Mouse (Mus musculus): ENCODE data around the gene Krtap7-1. TPM values are rescaled to one million over a fixed set of nuclear protein-coding genes. Genes with fewer than 3 reads are reported as not detected.
A peak's percentile ranks its signal among the peaks of the same experiment; 100 is the strongest.

Krtap7-1 gene
- polyA plus RNA-seq, 1 experiment, result not detected

DNA sequence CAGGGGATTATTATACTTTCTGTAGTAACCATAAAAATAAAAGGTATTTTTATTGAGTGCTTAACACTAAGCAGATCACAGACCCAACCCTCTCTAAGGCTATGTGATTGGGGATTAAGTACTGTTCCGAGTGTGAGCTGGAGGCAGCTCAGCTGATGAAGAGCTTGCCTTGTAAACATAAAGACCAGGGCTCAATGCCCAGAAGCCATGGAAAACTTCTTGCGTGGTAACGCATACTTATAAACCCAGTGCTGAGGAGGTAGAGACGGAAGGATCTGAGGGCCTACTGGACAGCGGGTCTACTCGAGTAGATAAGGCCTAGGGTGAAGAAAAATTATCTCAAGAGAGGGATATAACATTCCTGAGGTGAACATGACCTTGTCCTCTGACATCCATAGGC lies 12.0 kb upstream of the Krtap7-1 start:
- H3K4me1 ChIP-seq (ENCODE audit: control insufficient read depth, insufficient read depth, low read length), result no peaks in the 10 kb centered on the region
- H3K4me3 ChIP-seq (replicated peaks; ENCODE audit: control insufficient read depth, low read depth, low read length), result no peak overlapping the region
- no peak overlapping the region for H3K27ac ChIP-seq (ENCODE audit: control insufficient read depth, insufficient read depth, low read depth, low read length, poor library complexity)
- 84% methylated on average over 6 of the region's 6 CpGs for whole genome bisulfite sequencing
- TF ChIP-seq CTCF (IDR thresholded peaks at IDR 0.05; ENCODE audit: control insufficient read depth, insufficient read depth, low read length), result no peak
- TF ChIP-seq POLR2A (IDR thresholded peaks at IDR 0.05; ENCODE audit: borderline replicate concordance, control insufficient read depth, low read depth, low read length), result no peak

DNA sequence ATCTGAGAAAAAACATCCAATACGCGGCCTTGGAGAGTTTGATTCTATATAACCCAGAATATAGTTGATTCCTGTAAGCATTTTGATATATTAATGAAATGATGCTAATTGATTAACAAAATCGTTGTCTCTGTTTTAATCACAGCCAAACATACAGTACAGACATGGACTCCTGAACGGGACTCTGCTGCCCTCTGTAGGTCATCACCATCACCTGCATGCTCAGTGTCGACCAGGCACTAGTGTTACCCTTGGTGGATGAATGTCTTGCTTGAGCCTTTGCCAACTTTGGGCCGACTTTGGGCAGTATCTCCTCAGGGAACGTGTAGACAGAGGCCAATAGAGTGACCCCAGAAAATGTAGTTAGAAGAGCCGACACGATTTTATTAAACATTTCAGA lies 9.5 kb upstream of the Krtap7-1 start:
- Histone ChIP-seq H3K4me1 (ENCODE audit: control insufficient read depth, insufficient read depth, low read length) (no peaks in the 10 kb centered on the region), H3K27ac (ENCODE audit: control insufficient read depth, insufficient read depth, low read depth, low read length, poor library complexity) (no peak overlapping the region), H3K4me3 (replicated peaks; ENCODE audit: control insufficient read depth, low read depth, low read length) (no peak overlapping the region)
- WGBS, result 53% methylated on average over 9 of the region's 9 CpGs
- TF ChIP-seq POLR2A (IDR thresholded peaks at IDR 0.05; ENCODE audit: borderline replicate concordance, control insufficient read depth, low read depth, low read length) (no peak), CTCF (IDR thresholded peaks at IDR 0.05; ENCODE audit: control insufficient read depth, insufficient read depth, low read length) (peak; percentile 26; the same call in 1 of the 2 replicates)

DNA sequence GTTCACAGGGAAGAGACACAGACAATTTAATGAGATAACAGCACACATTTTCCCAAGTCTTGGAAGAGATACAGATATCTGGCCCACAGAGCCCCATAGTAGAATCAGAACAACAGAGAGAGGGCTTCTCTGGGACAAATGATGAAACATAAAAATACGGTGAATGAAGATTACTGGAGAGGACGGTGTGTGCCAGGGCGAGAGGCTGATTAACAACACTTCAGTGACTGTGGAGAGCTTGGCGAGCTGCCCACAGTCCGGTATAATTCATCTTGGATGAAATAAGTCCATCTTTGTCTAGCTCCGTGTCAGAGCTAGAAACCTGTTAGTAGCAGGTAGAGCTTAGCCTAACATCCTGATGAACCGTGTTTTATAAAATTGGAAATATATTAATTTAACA lies 5.3 kb upstream of the Krtap7-1 start:
- H3K4me3 ChIP-seq (replicated peaks; ENCODE audit: control insufficient read depth, low read depth, low read length), result no peak overlapping the region
- TF ChIP-seq POLR2A (IDR thresholded peaks at IDR 0.05; ENCODE audit: borderline replicate concordance, control insufficient read depth, low read depth, low read length), result no peak
- no peak for TF ChIP-seq CTCF (IDR thresholded peaks at IDR 0.05; ENCODE audit: control insufficient read depth, insufficient read depth, low read length)
- no peaks in the 10 kb centered on the region for H3K4me1 ChIP-seq (ENCODE audit: control insufficient read depth, insufficient read depth, low read length)
- 87% methylated on average over 7 of the region's 7 CpGs for WGBS
- H3K27ac ChIP-seq (ENCODE audit: control insufficient read depth, insufficient read depth, low read depth, low read length, poor library complexity), result no peak overlapping the region

DNA sequence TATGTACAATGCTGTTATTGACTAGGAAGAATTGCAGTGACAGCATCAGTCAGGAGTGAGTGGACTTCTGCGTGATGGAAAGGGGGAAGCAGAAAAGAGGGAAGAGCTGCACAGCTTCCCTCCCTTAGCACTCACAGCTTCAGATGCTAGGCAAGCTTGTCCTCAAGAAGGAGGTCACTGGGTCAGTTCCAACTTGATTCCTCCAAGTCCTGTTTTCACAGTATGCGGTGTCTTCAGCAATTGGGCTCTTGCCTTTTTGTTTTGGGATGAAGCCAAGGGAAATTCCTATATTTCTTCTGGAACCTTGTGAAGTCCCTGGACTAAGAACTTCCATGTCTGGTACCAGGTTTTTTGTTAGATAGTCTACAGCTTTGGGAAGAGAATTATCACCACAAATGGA lies 4.6 kb downstream of the Krtap7-1 start:
- H3K4me1 ChIP-seq (ENCODE audit: control insufficient read depth, insufficient read depth, low read length), result no peaks in the 10 kb centered on the region
- no peak for TF ChIP-seq POLR2A (IDR thresholded peaks at IDR 0.05; ENCODE audit: borderline replicate concordance, control insufficient read depth, low read depth, low read length)
- no peak for TF ChIP-seq CTCF (IDR thresholded peaks at IDR 0.05; ENCODE audit: control insufficient read depth, insufficient read depth, low read length)
- WGBS, result 74% methylated on average over 2 of the region's 2 CpGs
- H3K27ac ChIP-seq (ENCODE audit: control insufficient read depth, insufficient read depth, low read depth, low read length, poor library complexity), result no peak overlapping the region
- no peak overlapping the region for H3K4me3 ChIP-seq (replicated peaks; ENCODE audit: control insufficient read depth, low read depth, low read length)

DNA sequence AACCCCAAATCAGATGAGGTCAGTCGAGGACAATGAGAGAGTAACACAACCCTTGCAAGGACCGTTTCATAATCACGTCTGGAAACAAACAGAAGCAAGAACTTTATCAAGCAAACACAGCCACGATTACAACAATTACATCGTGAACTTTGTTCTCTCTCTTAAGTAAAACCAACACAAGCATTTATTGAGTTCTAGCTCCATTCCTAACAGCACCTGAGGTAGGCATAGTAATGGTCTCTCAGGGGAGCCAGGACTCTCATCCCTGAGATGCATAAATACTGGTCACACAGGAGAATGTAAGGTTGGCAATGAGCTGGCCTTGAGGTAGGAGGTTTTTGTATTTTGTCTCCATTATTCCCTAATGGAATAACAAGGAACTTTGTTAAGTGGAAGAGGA lies 6.3 kb downstream of the Krtap7-1 start:
- Histone ChIP-seq H3K4me3 (replicated peaks; ENCODE audit: control insufficient read depth, low read depth, low read length) (no peak overlapping the region), H3K4me1 (ENCODE audit: control insufficient read depth, insufficient read depth, low read length) (no peaks in the 10 kb centered on the region), H3K27ac (ENCODE audit: control insufficient read depth, insufficient read depth, low read depth, low read length, poor library complexity) (no peak overlapping the region)
- no peak for TF ChIP-seq POLR2A (IDR thresholded peaks at IDR 0.05; ENCODE audit: borderline replicate concordance, control insufficient read depth, low read depth, low read length)
- no peak for TF ChIP-seq CTCF (IDR thresholded peaks at IDR 0.05; ENCODE audit: control insufficient read depth, insufficient read depth, low read length)
- WGBS, result 72% methylated on average over 5 of the region's 5 CpGs

DNA sequence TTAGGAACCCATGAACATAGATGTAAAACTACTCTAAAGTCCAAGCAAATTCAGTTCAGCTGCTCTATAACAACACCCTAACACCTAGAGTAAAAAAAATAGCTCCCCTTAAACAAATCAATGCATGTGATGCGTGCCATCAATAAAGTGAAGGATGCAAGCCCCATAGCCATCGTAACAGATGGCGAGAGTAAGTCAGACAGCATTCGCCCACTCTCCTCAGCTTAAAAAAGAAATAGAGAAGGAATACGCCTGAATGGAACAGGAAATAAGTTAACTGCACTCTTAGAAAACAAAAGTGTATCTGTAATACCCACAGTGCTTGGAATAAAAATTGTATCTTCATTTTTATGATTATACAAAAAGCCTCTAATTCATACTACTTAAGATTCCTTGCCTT lies 11.1 kb downstream of the Krtap7-1 start:
- WGBS, result 83% methylated on average over 5 of the region's 5 CpGs
- no peak for TF ChIP-seq CTCF (IDR thresholded peaks at IDR 0.05; ENCODE audit: control insufficient read depth, insufficient read depth, low read length)
- no peak overlapping the region for H3K4me3 ChIP-seq (replicated peaks; ENCODE audit: control insufficient read depth, low read depth, low read length)
- no peak overlapping the region for H3K27ac ChIP-seq (ENCODE audit: control insufficient read depth, insufficient read depth, low read depth, low read length, poor library complexity)
- no peaks in the 10 kb centered on the region for H3K4me1 ChIP-seq (ENCODE audit: control insufficient read depth, insufficient read depth, low read length)

DNA sequence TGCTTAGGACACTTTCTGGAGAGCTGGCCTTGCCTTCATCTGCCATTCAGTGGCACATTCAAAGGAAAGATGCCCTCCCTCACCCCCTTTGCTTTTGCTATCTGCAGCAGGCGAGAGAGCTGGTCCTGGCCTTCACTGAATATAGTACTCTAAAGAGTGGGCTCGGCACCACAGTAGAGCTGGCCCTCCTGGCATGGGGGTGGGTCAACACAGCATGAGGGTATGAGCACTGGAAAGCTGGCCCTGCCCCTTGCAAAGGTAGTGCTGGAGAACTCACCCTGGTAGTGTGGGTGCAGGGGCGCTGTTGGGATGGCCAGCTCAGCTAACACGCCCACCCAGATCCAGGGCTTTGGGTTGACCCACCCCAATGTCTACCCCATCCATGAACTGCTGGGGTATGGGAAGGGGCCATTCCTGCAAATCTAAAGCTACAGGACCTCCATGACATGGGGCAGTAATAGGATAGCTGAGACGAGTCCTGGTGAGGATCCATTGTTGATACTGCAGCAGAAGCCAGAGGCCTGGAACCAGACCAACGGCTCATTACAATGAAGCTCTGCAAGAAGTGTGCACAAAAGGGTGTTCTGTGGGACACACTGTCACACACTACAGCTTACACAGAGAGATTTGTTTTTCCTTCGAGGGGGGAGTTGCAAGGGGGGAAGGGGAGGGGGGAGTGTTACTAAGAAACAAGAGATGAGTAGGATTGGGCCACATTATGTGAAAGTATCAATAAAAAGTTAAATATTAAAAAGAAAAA lies 12.5 kb downstream of the Krtap7-1 start:
- TF ChIP-seq POLR2A (IDR thresholded peaks at IDR 0.05; ENCODE audit: borderline replicate concordance, control insufficient read depth, low read depth, low read length), result no peak
- TF ChIP-seq CTCF (IDR thresholded peaks at IDR 0.05; ENCODE audit: control insufficient read depth, insufficient read depth, low read length), result no peak
- Histone ChIP-seq H3K4me3 (replicated peaks; ENCODE audit: control insufficient read depth, low read depth, low read length) (no peak overlapping the region), H3K4me1 (ENCODE audit: control insufficient read depth, insufficient read depth, low read length) (no peaks in the 10 kb centered on the region), H3K27ac (ENCODE audit: control insufficient read depth, insufficient read depth, low read depth, low read length, poor library complexity) (no peak overlapping the region)
- 80% methylated on average over 7 of the region's 7 CpGs for WGBS

DNA sequence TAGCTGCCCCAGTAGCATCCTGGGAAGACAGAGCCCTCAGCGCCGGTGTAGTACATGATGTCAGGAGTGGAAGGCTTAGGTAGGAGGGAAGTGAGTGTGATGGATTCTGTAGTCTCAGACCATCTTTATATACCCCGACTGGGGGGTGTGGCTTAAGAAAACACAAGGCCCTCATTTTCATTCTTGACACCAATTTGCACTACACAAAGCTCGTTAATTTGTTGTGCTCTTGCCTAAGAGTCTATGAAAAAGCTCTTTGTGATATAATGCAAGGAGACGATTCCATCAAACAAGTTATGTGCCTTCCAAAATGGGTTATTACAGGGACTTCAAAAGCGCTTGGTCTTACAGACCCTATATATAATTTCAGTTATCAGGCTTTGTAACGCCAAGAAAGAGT lies 20.3 kb downstream of the Krtap7-1 start, which contains the start of gene Krtap8-1:
Gene Krtap8-1 (minus strand): TSS at position 101 of the 400 bp plus-strand sequence.
- H3K27ac ChIP-seq (ENCODE audit: control insufficient read depth, insufficient read depth, low read depth, low read length, poor library complexity), result no peak within 1 kb of the TSS
- WGBS, result 77% methylated on average over 7 of the region's 7 CpGs
- no peaks in the 10 kb centered on the region for H3K4me1 ChIP-seq (ENCODE audit: control insufficient read depth, insufficient read depth, low read length)
- TF ChIP-seq POLR2A (IDR thresholded peaks at IDR 0.05; ENCODE audit: borderline replicate concordance, control insufficient read depth, low read depth, low read length), result no peak
- no peak for TF ChIP-seq CTCF (IDR thresholded peaks at IDR 0.05; ENCODE audit: control insufficient read depth, insufficient read depth, low read length)
- H3K4me3 ChIP-seq (replicated peaks; ENCODE audit: control insufficient read depth, low read depth, low read length), result no peak within 1 kb of the TSS

Data from bone marrow, adult 2 months (tissue).